Mouse (Mus musculus) brain, embryonic 14.5 days (tissue): ENCODE data around the gene Tmem199.

Experiments
- CTCF ChIP-seq: fragments of 200-500 bp; IDR thresholded peaks from 2 replicates; pipeline ENCODE4 v1.5.1; 2012; ENCODE audit warnings: inconsistent platforms, mild to moderate bottlenecking, moderate library complexity, borderline replicate concordance; ENCODE audit not compliant: insufficient read depth, insufficient read length; ENCODE audit errors: extremely low read depth
- POLR2A ChIP-seq: fragments of 200-500 bp; IDR thresholded peaks from 2 replicates; pipeline ENCODE4 v1.6.1; 2012; ENCODE audit warnings: mild to moderate bottlenecking, inconsistent platforms, borderline replicate concordance; ENCODE audit not compliant: poor library complexity, insufficient read depth, insufficient read length, severe bottlenecking; ENCODE audit errors: extremely low read depth

GRCm38 (mm10) chr11:78458740-78459139 lies 53.2 kb downstream of the Tmem199 start:
- TF ChIP-seq POLR2A (no peak), CTCF (no peak)
